Mouse (Mus musculus): Measurements from ENCODE around the gene Ptges. TPM values are rescaled to one million over a fixed set of nuclear protein-coding genes. Genes with fewer than 3 reads are reported as not detected.

Ptges gene
- not detected in 2 replicates for polyA plus RNA-seq (2012)

- Histone ChIP-seq H3K9me3 (ENCODE audit: control insufficient read depth, low read length) (no peaks in the 10 kb centered on the region), H3K4me1 (ENCODE audit: control insufficient read depth) (peaks cover 20% of the 10 kb centered on the region), H3K4me3 (replicated peaks) (peak within 1 kb of the TSS; percentile 52), H3K27me3 (ENCODE audit: control insufficient read depth) (peaks cover under 1% of the 10 kb centered on the region; the same call in 1 of the 2 replicates), H3K36me3 (ENCODE audit: control insufficient read depth) (no peaks in the 10 kb centered on the region)
- TF ChIP-seq GATA1 (IDR thresholded peaks at IDR 0.05; ENCODE audit: low read length) (no peak), TAL1 (IDR thresholded peaks at IDR 0.05; ENCODE audit: low read length) (no peak)
Measured at GRCm38 (mm10) chr2:30929483-30930045, at the start of gene Ptges. Ptges (minus strand) TSS chr2:30929863.

GRCm38 (mm10) chr2:30967352-30968327 lies 38.0 kb upstream of the Ptges start, which contains the start of gene Tor1a:
Tor1a (minus strand) TSS chr2:30967933.
- H3K36me3 ChIP-seq (ENCODE audit: control insufficient read depth) = peaks cover 53% of the 10 kb centered on the region
- peaks cover 33% of the 10 kb centered on the region for H3K4me1 ChIP-seq (ENCODE audit: control insufficient read depth)
- peak within 1 kb of the TSS; percentile 79 for H3K4me3 ChIP-seq (replicated peaks)
- TF ChIP-seq TAL1 (IDR thresholded peaks at IDR 0.05; ENCODE audit: low read length) (no peak), GATA1 (IDR thresholded peaks at IDR 0.05; ENCODE audit: low read length) (no peak)
- H3K27me3 ChIP-seq (ENCODE audit: control insufficient read depth) = no peaks in the 10 kb centered on the region
- no peaks in the 10 kb centered on the region for H3K9me3 ChIP-seq (ENCODE audit: control insufficient read depth, low read length)

GRCm38 (mm10) chr2:30966826-30967225 lies 37.2 kb upstream of the Ptges start:
- H3K9me3 ChIP-seq (ENCODE audit: control insufficient read depth, low read length) = no peaks in the 10 kb centered on the region
- H3K4me1 ChIP-seq (ENCODE audit: control insufficient read depth) = peaks cover 35% of the 10 kb centered on the region
- TF ChIP-seq GATA1 (IDR thresholded peaks at IDR 0.05; ENCODE audit: low read length) (no peak), TAL1 (IDR thresholded peaks at IDR 0.05; ENCODE audit: low read length) (no peak)
- H3K27me3 ChIP-seq (ENCODE audit: control insufficient read depth) = no peaks in the 10 kb centered on the region
- peak overlapping the region; percentile 79 for H3K4me3 ChIP-seq (replicated peaks)
- peaks cover 57% of the 10 kb centered on the region for H3K36me3 ChIP-seq (ENCODE audit: control insufficient read depth)

GRCm38 (mm10) chr2:30965627-30966026 lies 36.0 kb upstream of the Ptges start:
- Histone ChIP-seq H3K4me3 (replicated peaks) (no peak overlapping the region), H3K27me3 (ENCODE audit: control insufficient read depth) (no peaks in the 10 kb centered on the region)

GRCm38 (mm10) chr2:30962570-30963254 lies 33.0 kb upstream of the Ptges start:
- H3K36me3 ChIP-seq (ENCODE audit: control insufficient read depth) = peaks cover 87% of the 10 kb centered on the region
- H3K9me3 ChIP-seq (ENCODE audit: control insufficient read depth, low read length) = no peaks in the 10 kb centered on the region
- H3K4me3 ChIP-seq (replicated peaks) = no peak overlapping the region
- no peaks in the 10 kb centered on the region for H3K27me3 ChIP-seq (ENCODE audit: control insufficient read depth)
- no peak for TF ChIP-seq TAL1 (IDR thresholded peaks at IDR 0.05; ENCODE audit: low read length)
- no peak for TF ChIP-seq GATA1 (IDR thresholded peaks at IDR 0.05; ENCODE audit: low read length)
- H3K4me1 ChIP-seq (ENCODE audit: control insufficient read depth) = peaks cover 31% of the 10 kb centered on the region

More at GRCm38 (mm10) chr2:30965627-30966026, 36.0 kb upstream of the Ptges start:
- no peaks in the 10 kb centered on the region for H3K9me3 ChIP-seq (ENCODE audit: control insufficient read depth, low read length)
- peaks cover 35% of the 10 kb centered on the region for H3K4me1 ChIP-seq (ENCODE audit: control insufficient read depth)
- no peak for TF ChIP-seq GATA1 (IDR thresholded peaks at IDR 0.05; ENCODE audit: low read length)
- no peak for TF ChIP-seq TAL1 (IDR thresholded peaks at IDR 0.05; ENCODE audit: low read length)
- peaks cover 62% of the 10 kb centered on the region for H3K36me3 ChIP-seq (ENCODE audit: control insufficient read depth)

GRCm38 (mm10) chr2:30959856-30960255 lies 30.2 kb upstream of the Ptges start:
- no peaks in the 10 kb centered on the region for H3K27me3 ChIP-seq (ENCODE audit: control insufficient read depth)
- peaks cover 25% of the 10 kb centered on the region for H3K4me1 ChIP-seq (ENCODE audit: control insufficient read depth)
- H3K36me3 ChIP-seq (ENCODE audit: control insufficient read depth) = peaks cover 100% of the 10 kb centered on the region
- H3K4me3 ChIP-seq (replicated peaks) = no peak overlapping the region
- no peak for TF ChIP-seq GATA1 (IDR thresholded peaks at IDR 0.05; ENCODE audit: low read length)
- TF ChIP-seq TAL1 (IDR thresholded peaks at IDR 0.05; ENCODE audit: low read length) = no peak
- no peaks in the 10 kb centered on the region for H3K9me3 ChIP-seq (ENCODE audit: control insufficient read depth, low read length)

GRCm38 (mm10) chr2:30958726-30959125 lies 29.1 kb upstream of the Ptges start:
- TF ChIP-seq TAL1 (IDR thresholded peaks at IDR 0.05; ENCODE audit: low read length) (no peak), GATA1 (IDR thresholded peaks at IDR 0.05; ENCODE audit: low read length) (no peak)
- H3K4me3 ChIP-seq (replicated peaks) = no peak overlapping the region
- no peaks in the 10 kb centered on the region for H3K9me3 ChIP-seq (ENCODE audit: control insufficient read depth, low read length)
- peaks cover 34% of the 10 kb centered on the region for H3K4me1 ChIP-seq (ENCODE audit: control insufficient read depth)
- no peaks in the 10 kb centered on the region for H3K27me3 ChIP-seq (ENCODE audit: control insufficient read depth)
- H3K36me3 ChIP-seq (ENCODE audit: control insufficient read depth) = peaks cover 97% of the 10 kb centered on the region

GRCm38 (mm10) chr2:30957511-30957910 lies 27.8 kb upstream of the Ptges start:
- no peak overlapping the region for H3K4me3 ChIP-seq (replicated peaks)
- peaks cover 85% of the 10 kb centered on the region for H3K36me3 ChIP-seq (ENCODE audit: control insufficient read depth)
- H3K9me3 ChIP-seq (ENCODE audit: control insufficient read depth, low read length) = no peaks in the 10 kb centered on the region
- peaks cover 41% of the 10 kb centered on the region for H3K4me1 ChIP-seq (ENCODE audit: control insufficient read depth)
- no peaks in the 10 kb centered on the region for H3K27me3 ChIP-seq (ENCODE audit: control insufficient read depth)
- no peak for TF ChIP-seq GATA1 (IDR thresholded peaks at IDR 0.05; ENCODE audit: low read length)
- TF ChIP-seq TAL1 (IDR thresholded peaks at IDR 0.05; ENCODE audit: low read length) = no peak

Data from erythroblast, embryonic 14.5 days (primary cell).